Mouse (Mus musculus) urinary bladder, postnatal 4 days (tissue): ENCODE results near the gene Ccl7.
A peak's percentile ranks its signal among the peaks of the same experiment; 100 is the strongest.

Experiments used
- DNase-seq, 2 experiments: peaks; one replicate each; pipeline ENCODE4 v3.0.0; 2021 to 2022; ENCODE audit warnings: low spot score in 2 of 2

Ccl7 gene

DNA sequence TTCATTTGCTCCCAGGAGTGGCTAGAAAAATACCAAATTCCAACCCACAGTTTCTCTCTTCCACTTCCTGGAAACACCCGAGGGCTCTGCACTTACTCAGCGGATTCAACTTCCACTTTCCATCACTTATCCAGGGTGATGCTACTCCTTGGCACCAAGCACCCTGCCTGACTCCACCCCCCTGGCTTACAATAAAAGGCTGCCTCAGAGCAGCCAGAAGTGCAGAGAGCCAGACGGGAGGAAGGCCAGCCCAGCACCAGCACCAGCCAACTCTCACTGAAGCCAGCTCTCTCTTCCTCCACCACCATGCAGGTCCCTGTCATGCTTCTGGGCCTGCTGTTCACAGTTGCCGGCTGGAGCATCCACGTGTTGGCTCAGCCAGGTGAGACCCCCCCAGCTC is 10.2 kb upstream of the Ccl7 start, which contains the start of gene Ccl2:
Ccl2 (plus strand) TSS at position 216 of the 400 bp plus-strand sequence.
- DNase-seq, result peak; percentile 63 to 70

DNA sequence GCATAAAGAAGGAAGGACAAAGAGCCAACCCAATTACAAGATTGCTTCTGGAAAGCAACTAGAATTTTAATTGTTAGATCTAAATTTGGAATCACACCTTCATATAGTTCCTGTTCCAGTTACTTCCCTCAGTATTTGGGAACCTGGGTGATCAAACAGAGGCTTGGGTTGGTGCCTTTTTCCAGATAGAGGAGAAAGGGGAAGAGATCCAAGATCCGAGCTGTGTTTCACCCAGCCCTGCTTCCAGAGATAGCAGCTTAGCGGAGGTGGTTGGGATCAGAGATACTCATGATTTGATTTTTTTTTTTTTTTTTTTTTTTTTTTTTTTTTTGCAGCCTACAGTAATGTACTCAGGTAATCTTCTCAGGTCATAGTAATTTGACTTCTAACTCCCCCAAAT is 9.7 kb upstream of the Ccl7 start:
- DNase-seq, result no peak

- DNase-seq, result no peak
These were observed 7.0 kb upstream of the Ccl7 start, which contains the start of gene Gm17268 for GRCm38 (mm10) chr11:82038535-82038934. TSS of gene Gm17268 (minus strand) at chr11:82038562.

- no peak for DNase-seq
These were observed 6.3 kb upstream of the Ccl7 start for GRCm38 (mm10) chr11:82039132-82039660.

- no peak for DNase-seq
These were observed 3.8 kb upstream of the Ccl7 start for GRCm38 (mm10) chr11:82041671-82042080.

DNA sequence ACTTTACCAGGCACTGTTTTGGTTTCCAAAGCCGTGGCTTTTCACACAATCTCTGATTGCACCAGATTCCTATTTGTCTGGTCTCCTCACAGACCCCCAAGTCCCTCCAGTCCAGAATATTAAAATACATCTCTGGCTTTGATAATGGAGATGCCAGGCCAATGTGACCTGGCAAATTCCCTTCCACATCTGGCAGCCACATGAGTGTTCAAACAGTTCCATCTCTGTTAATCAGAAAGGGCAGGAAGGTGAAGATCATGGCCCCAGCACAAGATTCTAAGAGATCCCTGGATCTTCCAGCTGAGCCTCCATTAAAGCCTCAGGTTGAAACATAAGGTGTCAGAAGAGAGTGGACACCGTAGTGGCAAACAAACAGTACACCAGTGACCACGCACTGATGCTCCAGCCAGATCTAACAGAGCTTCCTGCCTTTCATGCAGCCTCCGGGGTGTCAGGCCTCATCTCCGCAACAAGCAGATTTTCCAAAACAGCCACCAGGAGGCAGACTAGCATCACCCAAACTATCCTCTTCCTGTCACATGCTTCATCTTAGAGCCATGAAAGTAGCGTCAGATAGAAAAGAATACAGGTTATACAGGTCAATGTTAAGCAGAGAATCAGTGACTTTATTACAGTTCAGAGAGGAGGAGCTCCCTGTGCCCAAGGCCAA is 2.4 kb downstream of the Ccl7 start:
- peak; percentile 24 to 63 for DNase-seq

DNA sequence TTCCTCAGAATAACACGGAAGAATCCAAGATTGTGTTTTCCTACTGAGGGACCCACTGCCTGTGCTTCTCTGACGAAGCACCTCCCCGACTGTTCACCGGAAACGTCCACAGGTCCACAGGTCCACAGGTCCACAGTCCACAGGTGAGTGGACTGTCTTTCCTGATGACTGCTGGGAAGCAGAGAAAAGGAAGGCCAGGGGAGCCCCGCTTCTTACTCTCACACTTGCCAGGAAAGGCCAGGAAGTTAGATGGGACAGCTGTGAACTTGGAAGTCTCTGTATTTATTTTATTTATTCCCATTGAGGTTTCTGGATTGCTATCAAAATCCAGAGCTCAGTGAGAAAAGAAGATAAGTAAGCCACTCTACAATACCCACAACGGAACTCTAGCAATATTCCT is 8.3 kb downstream of the Ccl7 start:
- no peak for DNase-seq

- DNase-seq, result no peak
These were observed 12.1 kb downstream of the Ccl7 start, which contains the start of gene Ccl11 for GRCm38 (mm10) chr11:82057646-82058045. TSS of gene Ccl11 (plus strand) at chr11:82057823.

DNA sequence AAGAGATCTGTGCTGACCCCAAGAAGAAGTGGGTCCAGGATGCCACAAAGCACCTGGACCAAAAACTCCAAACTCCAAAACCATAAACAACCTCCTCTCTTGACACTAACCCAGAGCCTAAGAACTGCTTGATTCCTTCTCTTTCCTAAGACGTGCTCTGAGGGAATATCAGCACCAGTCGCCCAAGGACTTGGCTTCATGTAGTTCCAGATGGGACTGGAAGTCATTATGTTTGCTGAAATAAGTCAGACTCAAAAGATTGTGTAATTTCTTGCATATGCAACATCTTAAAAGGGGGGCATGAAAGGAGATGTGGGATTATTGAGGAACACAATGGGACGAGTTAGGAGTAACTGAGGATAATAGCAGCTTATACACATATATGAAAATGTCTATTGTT is 16.7 kb downstream of the Ccl7 start:
- no peak for DNase-seq

DNA sequence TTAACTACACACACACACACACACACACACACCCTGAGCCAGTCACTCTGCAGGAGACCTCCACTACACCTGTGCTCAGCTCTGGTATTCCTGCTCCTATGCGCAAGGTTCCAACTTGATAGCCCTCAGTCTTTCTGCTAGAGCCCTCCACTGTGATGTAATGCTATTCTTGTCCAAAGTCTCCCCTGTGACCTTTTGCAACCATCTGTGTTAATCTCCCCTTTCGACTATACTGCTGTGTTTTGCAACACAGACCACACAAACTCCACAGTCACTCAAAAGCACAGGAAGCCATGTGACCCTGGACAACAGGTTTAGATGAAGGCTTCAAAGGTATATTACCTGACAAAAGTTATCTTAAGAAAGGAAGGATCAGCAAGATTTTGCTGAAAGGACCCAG is 17.9 kb downstream of the Ccl7 start:
- no peak for DNase-seq

GRCm38 (mm10) chr11:82066953-82067571 is 21.6 kb downstream of the Ccl7 start:
- DNase-seq, result no peak

- no peak for DNase-seq
These were observed 25.6 kb downstream of the Ccl7 start for GRCm38 (mm10) chr11:82071076-82071475.

DNA sequence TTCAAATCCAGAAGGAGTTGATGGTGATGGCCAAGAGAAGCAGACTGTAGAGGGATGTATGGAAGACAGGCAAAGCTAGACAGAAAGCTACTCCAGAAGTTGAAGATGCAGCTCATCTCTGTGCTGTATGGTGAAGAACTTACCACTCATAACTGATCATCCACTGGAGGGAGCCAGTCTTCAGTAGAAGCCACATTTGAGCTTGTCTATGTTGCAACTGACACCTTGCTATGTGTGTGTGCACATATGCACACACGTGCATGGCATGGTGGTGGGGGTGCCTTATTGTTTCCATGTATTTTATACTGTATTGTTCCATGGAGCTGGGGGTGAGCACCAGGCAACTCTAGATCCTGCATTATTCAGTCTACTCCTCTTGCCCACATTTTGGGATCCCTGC is 26.9 kb downstream of the Ccl7 start:
- DNase-seq, result no peak

DNA sequence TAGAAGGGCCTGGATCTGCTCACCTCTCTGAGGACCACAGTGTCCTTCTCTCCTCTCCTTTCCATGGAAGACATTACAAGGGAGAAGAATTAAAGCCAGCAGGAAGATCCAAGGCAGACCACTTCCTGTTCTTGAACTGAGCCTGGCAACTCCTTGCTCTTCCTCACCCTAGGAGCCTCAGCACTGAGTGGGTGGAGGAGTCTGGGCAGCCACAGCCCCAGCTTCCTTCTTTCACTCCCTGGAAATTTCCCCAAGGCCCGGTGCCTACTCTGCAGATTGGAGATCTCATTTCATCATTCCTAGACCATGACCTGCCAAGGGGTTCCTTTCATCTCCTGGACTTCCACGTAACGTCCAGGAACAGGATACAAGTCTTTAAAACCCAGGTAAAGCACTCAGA is 27.5 kb downstream of the Ccl7 start:
- no peak for DNase-seq

DNA sequence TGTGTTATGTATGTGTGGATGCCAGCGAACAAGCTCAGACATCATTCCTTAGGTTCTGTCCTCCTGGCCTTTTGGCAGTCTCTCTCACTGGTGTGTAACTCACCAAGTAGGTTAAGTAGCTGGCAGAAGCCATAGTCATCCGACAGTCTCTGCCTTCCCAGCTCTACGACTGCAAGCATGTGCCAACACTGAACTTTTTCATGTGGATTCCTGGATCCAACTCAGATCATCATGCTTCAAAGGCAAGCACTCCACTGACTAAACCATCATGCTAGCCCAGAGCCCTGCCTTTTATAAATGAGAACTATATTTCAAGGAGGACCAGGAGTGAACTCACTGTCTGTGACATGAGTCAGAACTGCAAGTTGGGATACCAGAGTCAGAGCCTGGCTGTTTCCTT is 28.2 kb downstream of the Ccl7 start:
- DNase-seq, result no peak

GRCm38 (mm10) chr11:82077031-82077430 is 31.5 kb downstream of the Ccl7 start:
- DNase-seq, result no peak

DNA sequence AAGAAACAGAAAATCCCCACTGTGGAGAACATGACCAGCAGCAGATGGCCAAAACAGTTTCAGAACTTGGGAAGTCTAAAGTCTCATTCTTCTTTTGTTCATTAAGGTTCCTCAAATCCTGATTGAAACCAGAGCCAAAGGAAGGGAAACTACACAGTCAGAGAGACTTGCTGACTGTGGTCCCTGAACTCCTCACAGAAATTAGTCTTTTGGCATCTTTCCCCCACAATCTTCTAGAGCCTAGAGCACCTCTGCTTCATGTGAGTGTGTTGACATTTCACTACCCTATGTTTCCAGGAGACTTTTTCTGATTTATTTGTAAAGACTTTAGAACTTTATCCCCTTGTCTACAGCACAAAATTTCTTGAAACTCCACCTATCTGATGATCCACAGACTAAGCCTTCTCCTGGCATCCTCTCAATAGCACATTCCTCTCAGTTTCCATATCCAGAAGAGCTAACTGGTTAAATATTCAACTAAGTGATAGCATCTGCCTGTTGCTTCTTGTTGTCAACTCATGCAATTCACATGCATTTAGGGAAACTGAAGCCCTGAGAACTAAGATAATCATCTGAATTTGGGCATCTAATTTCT is 32.7 kb downstream of the Ccl7 start:
- no peak for DNase-seq

DNA sequence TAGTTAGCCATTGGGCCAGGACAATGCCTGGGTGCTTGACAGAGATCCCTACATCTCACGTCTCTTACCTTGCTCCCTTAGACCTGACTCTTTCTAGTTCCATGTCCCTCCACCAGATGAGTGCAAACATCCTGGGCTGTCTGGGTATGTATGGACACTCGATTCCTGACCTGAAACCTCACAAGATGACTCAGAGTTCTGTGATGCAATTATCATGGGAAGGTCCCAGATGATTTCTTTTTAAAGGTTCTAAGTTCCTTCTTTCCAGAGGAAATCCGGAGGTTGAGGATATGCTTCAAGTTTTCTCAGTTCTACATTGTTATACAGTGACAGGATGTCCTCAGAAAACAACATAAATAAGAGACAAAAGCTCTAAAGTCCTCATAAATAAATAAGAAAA is 35.4 kb downstream of the Ccl7 start:
- DNase-seq, result no peak

GRCm38 (mm10) chr11:82084360-82084759 is 38.8 kb downstream of the Ccl7 start:
- DNase-seq, result no peak
